ENCODE assay signal across 9 mouse cellular contexts in the genomic region with DNA sequence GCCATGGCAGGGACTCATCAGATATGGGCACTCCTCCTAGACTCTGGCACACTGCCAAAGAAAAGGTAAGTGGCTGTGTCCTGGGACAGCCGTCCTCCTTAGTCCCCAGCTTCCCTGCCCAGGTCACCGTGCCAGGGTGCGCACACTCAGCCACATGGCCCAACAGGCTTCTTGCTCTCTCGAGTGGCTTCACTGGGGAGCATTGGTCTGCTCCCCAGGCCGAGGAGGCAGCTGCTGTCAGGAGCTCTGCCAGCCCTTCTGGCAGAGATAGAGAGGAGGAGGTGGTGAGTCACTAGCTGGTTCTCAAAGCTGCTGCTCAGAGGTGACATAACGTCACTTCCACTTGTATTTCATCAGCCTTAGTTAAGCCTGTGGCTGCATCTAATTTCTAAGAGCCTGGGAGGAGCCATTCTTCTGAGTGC. TPM values are rescaled to one million over a fixed set of nuclear protein-coding genes. Genes with fewer than 3 reads are reported as not detected.
DNase-seq lines count a peak whose midpoint lies in the region; ATAC-seq and TF ChIP-seq lines count a peak whose summit lies in the region.
"Had no signal": no experiment of that assay in that cellular context is flagged by ENCODE, and none has a peak within 500 bp of the region (broad histone marks: within the 10 kb centered on the region; RNA-seq: fewer than 3 reads in every experiment).

No protein-coding gene starts in this region.

- TF ChIP-seq CTCF in CH12.LX (conservative IDR thresholded peaks at IDR 0.05 in 1 of 2, IDR thresholded peaks at IDR 0.05 in 1 of 2; ENCODE audit: low read depth in 2 of 2, low read length in 2 of 2) = no peak

- no peak for TF ChIP-seq EP300 in CH12.LX (IDR thresholded peaks at IDR 0.05; ENCODE audit: low read length)

- 52% methylated on average over 6 of the region's 6 CpGs for WGBS in lung, embryonic 15.5 days
- WGBS in hindbrain, embryonic 11.5 days = 92% methylated on average over 6 of the region's 6 CpGs

- H3K9me3 ChIP-seq in CH12.LX (replicated peaks; ENCODE audit: low read length) = no peaks in the 10 kb centered on the region
- H3K9me3 ChIP-seq in lung, embryonic 15.5 days = no peaks in the 10 kb centered on the region
- no peaks in the 10 kb centered on the region for H3K9me3 ChIP-seq in hindbrain, embryonic 11.5 days (ENCODE audit: control insufficient read depth, low read length)
- H3K9me3 ChIP-seq: liver, embryonic 13.5 days had no signal

- in situ Hi-C loops in CH12.LX (cut with MboI; ENCODE audit: low pct_ligation_motif_present, low pct_unique_long_range_greater_than_20kb, low sequenced_read_pairs) = no loop called here

- H3K27ac ChIP-seq in CH12.LX (ENCODE audit: insufficient read depth, low read depth) = peak overlapping the region; percentile 72
- 0 out of 2 replicates have a peak overlapping the region, but pooled peaks have one; percentile 8 for H3K27ac ChIP-seq in lung, embryonic 15.5 days
- no peak overlapping the region for H3K27ac ChIP-seq in hindbrain, embryonic 11.5 days (ENCODE audit: low read depth, low read length)
- H3K27ac ChIP-seq: liver, embryonic 13.5 days had no signal

- no peak overlapping the region for H3K4me2 ChIP-seq in CH12.LX (ENCODE audit: insufficient read depth, low read depth, poor library complexity, severe bottlenecking)
- no peak overlapping the region for H3K4me2 ChIP-seq in lung, embryonic 15.5 days
- H3K4me2 ChIP-seq in hindbrain, embryonic 11.5 days (replicated peaks; ENCODE audit: low read depth, low read length) = no peak overlapping the region
- H3K4me2 ChIP-seq: liver, embryonic 13.5 days had no signal

- no peaks in the 10 kb centered on the region for H3K79me2 ChIP-seq in CH12.LX (replicated peaks; ENCODE audit: control insufficient read depth, extremely low read depth, insufficient read depth, poor library complexity, severe bottlenecking)

- peaks cover 6 to 38% of the 10 kb centered on the region in 2 experiments for H3K4me1 ChIP-seq in CH12.LX (ENCODE audit: control insufficient read depth in 1 of 2, insufficient read depth in 2 of 2)
- peaks cover 14% of the 10 kb centered on the region; the same call in 1 of the 2 replicates for H3K4me1 ChIP-seq in lung, embryonic 15.5 days
- no peaks in the 10 kb centered on the region for H3K4me1 ChIP-seq in hindbrain, embryonic 11.5 days (replicated peaks; ENCODE audit: control insufficient read depth, insufficient read depth, low read length)
- H3K4me1 ChIP-seq: liver, embryonic 13.5 days had no signal

- DNase-seq in CH12.LX (ENCODE audit: extremely low read depth) = peak; percentile 62
- DNase-seq in adrenal gland, adult 2 months = peak; percentile 84
- peak; percentile 78 to 79 for DNase-seq in frontal cortex, adult 2 months (ENCODE audit: extremely low spot score in 1 of 2, low spot score in 1 of 2)
- DNase-seq in heart, postnatal 4 days = peak; percentile 69
- peak; percentile 61 to 66 for DNase-seq in urinary bladder, postnatal 36 days (ENCODE audit: low spot score in 2 of 2)
- no peak for DNase-seq in hindbrain, embryonic 11.5 days (ENCODE audit: low spot score)
- DNase-seq in c-Kit-positive CD71-positive TER-119-positive erythroid progenitor cells, embryonic 14.5 days (ENCODE audit: low spot score) = no peak
- DNase-seq: liver, embryonic 13.5 days had no signal

- H3K27me3 ChIP-seq in CH12.LX (replicated peaks) = no peaks in the 10 kb centered on the region
- no peaks in the 10 kb centered on the region for H3K27me3 ChIP-seq in lung, embryonic 15.5 days
- no peaks in the 10 kb centered on the region for H3K27me3 ChIP-seq in hindbrain, embryonic 11.5 days (ENCODE audit: control insufficient read depth, insufficient read depth, low read length)
- H3K27me3 ChIP-seq: liver, embryonic 13.5 days had no signal

- dilution Hi-C loops in CH12.LX (cut with MboI; ENCODE audit: extremely low pct_ligation_motif_present, extremely low pct_unique_long_range_greater_than_20kb, low sequenced_read_pairs) = no loop called here

- TF ChIP-seq POLR2A in CH12.LX (IDR thresholded peaks at IDR 0.05; ENCODE audit: low read depth, low read length) = no peak

- no peak; the same call in 1 of the 2 replicates for ATAC-seq in lung, embryonic 15.5 days (ENCODE audit: borderline replicate concordance, extremely low read depth, low FRiP score, low TSS enrichment)
- ATAC-seq in hindbrain, embryonic 11.5 days (ENCODE audit: low FRiP score) = no peak

- H3K4me3 ChIP-seq in CH12.LX (replicated peaks in 1 of 3; ENCODE audit: low read depth in 2 of 3, low read length in 2 of 3, poor library complexity in 1 of 3) = no peak overlapping the region
- H3K4me3 ChIP-seq in lung, embryonic 15.5 days = no peak overlapping the region
- no peak overlapping the region for H3K4me3 ChIP-seq in hindbrain, embryonic 11.5 days (ENCODE audit: low read depth, low read length)
- H3K4me3 ChIP-seq: liver, embryonic 13.5 days had no signal

- TF ChIP-seq RAD21 in CH12.LX (IDR thresholded peaks at IDR 0.05; ENCODE audit: low read depth, low read length) = no peak

- peaks cover 52 to 87% of the 10 kb centered on the region in 2 experiments for H3K36me3 ChIP-seq in CH12.LX (replicated peaks in 1 of 2; ENCODE audit: control insufficient read depth in 1 of 2, insufficient read depth in 1 of 2, low read length in 1 of 2)
- peaks cover 41% of the 10 kb centered on the region for H3K36me3 ChIP-seq in lung, embryonic 15.5 days
- H3K36me3 ChIP-seq in hindbrain, embryonic 11.5 days (ENCODE audit: control insufficient read depth, insufficient read depth, low read length) = no peaks in the 10 kb centered on the region

- no peak overlapping the region for H3K9ac ChIP-seq in CH12.LX (ENCODE audit: insufficient read depth, low read depth)
- no peak overlapping the region for H3K9ac ChIP-seq in lung, embryonic 15.5 days
- H3K9ac ChIP-seq in hindbrain, embryonic 11.5 days (ENCODE audit: low read depth, low read length) = no peak overlapping the region
- H3K9ac ChIP-seq: liver, embryonic 13.5 days had no signal

TF ChIP-seq in CH12.LX, 34 proteins besides CTCF, POLR2A, EP300 and RAD21:
- TF ChIP-seq IRF4 (IDR thresholded peaks at IDR 0.05; ENCODE audit: low read depth, low read length) (no peak), UBTF (IDR thresholded peaks at IDR 0.05; ENCODE audit: low read depth, low read length) (no peak), ETS1 (conservative IDR thresholded peaks at IDR 0.05; ENCODE audit: low read depth, low read length) (peak; percentile 43), MAX (IDR thresholded peaks at IDR 0.05; ENCODE audit: low read length) (no peak), RCOR1 (conservative IDR thresholded peaks at IDR 0.05; ENCODE audit: low read depth, low read length) (no peak)

RNA-seq across cellular contexts. Expression of a gene that starts 40.2 kb away (rescaled TPM):
- total RNA-seq in CH12.LX (2012; rRNA removed) (9.5 and 9.9 TPM in 2 replicates), CH12.LX (2014; rRNA removed) (12.6 and 12.9 TPM in 2 replicates)
- polyA plus RNA-seq in CH12.LX (2012; ENCODE audit: insufficient read length, low read depth) = 18.3 and 22.9 TPM in 2 replicates
- total RNA-seq in adrenal gland, adult 2 months (2021) = 10 to 100 TPM; 15.9 to 16.0 TPM
- 3.3 and 3.8 TPM in 2 replicates for polyA plus RNA-seq in adrenal gland, adult 2 months (2012; rRNA removed)
- 9.2 and 10.3 TPM in 2 replicates for polyA plus RNA-seq in frontal cortex, adult 2 months (2012; rRNA removed)
- total RNA-seq in heart, postnatal 4 days (2021) = 10 to 100 TPM; 29.1 to 31.4 TPM
- polyA plus RNA-seq in lung, embryonic 15.5 days (2015; fragmentation: Nextera tagmentation; extraction: Ambion mirVana) = 19.1 and 19.4 TPM in 2 replicates
- polyA plus RNA-seq in hindbrain, embryonic 11.5 days (2014; fragmentation: Nextera tagmentation; extraction: Ambion mirVana) = 12.9 and 14.4 TPM in 2 replicates

RNA-seq across cellular contexts. Expression of a gene that starts 40.2 kb away (rescaled TPM):
- total RNA-seq in CH12.LX (2012; rRNA removed) (8.3 and 9.3 TPM in 2 replicates), CH12.LX (2014; rRNA removed) (14.8 and 15.7 TPM in 2 replicates)
- polyA plus RNA-seq in CH12.LX (2012; ENCODE audit: insufficient read length, low read depth) = 11.4 and 13.1 TPM in 2 replicates
- total RNA-seq in adrenal gland, adult 2 months (2021) = 1 to 10 TPM; 8.0 to 8.9 TPM
- 2.4 and 2.5 TPM in 2 replicates for polyA plus RNA-seq in adrenal gland, adult 2 months (2012; rRNA removed)
- 7.8 and 9.4 TPM in 2 replicates for polyA plus RNA-seq in frontal cortex, adult 2 months (2012; rRNA removed)
- total RNA-seq in heart, postnatal 4 days (2021) = 10 to 100 TPM; 10.9 to 11.3 TPM
- polyA plus RNA-seq in lung, embryonic 15.5 days (2015; fragmentation: Nextera tagmentation; extraction: Ambion mirVana) = 19.9 and 21.1 TPM in 2 replicates
- 13.9 and 16.5 TPM in 2 replicates for polyA plus RNA-seq in hindbrain, embryonic 11.5 days (2014; fragmentation: Nextera tagmentation; extraction: Ambion mirVana)

Comparison
In these comparisons a context has a peak if more than half of its experiments do, and no peak if none do; other contexts are left out.
1. DNase-seq: peak in CH12.LX (single experiment), adrenal gland, adult 2 months (single experiment), frontal cortex, adult 2 months (2 of 2), heart, postnatal 4 days (single experiment) and urinary bladder, postnatal 36 days (2 of 2); none in hindbrain, embryonic 11.5 days (single experiment) and c-Kit-positive CD71-positive TER-119-positive erythroid progenitor cells, embryonic 14.5 days (single experiment).